Mouse (Mus musculus) T-helper 2 cell (primary cell): Measurements from ENCODE around the gene Itpkb.

Source experiments
- in situ Hi-C: fragments of 300-600 bp; cut with MboI, MseI; formaldehyde crosslinking; loops from one replicate; pipeline ENCODE4 v1.15.1; 2025; ENCODE audit warnings: high pct_unique_total_duplicates

The Itpkb gene

GRCm38 (mm10) chr1:180313517-180314440 lies 16.5 kb upstream of the Itpkb start:
- in situ Hi-C loops = loop anchor here (5.0 kb wide), 1 partner anchor 41 kb away; no protein-coding TSS in a partner anchor

- in situ Hi-C loops = loop anchor here (5.0 kb wide), 1 partner anchor 42 kb away; no protein-coding TSS in a partner anchor
Observed at GRCm38 (mm10) chr1:180314641-180315040, 15.6 kb upstream of the Itpkb start.

- in situ Hi-C loops = no loop called here
Observed at GRCm38 (mm10) chr1:180315127-180315526, 15.2 kb upstream of the Itpkb start.

GRCm38 (mm10) chr1:180317450-180317849 lies 12.8 kb upstream of the Itpkb start:
- in situ Hi-C loops = no loop called here

- in situ Hi-C loops = no loop called here
Observed at GRCm38 (mm10) chr1:180318407-180318806, 11.9 kb upstream of the Itpkb start.

- in situ Hi-C loops = no loop called here
Observed at GRCm38 (mm10) chr1:180319895-180320294, 10.4 kb upstream of the Itpkb start.

GRCm38 (mm10) chr1:180322896-180323295 lies 7.4 kb upstream of the Itpkb start:
- in situ Hi-C loops = no loop called here

- in situ Hi-C loops = no loop called here
Observed at GRCm38 (mm10) chr1:180323491-180323890, 6.8 kb upstream of the Itpkb start.

GRCm38 (mm10) chr1:180324271-180324670 lies 6.0 kb upstream of the Itpkb start:
- in situ Hi-C loops = no loop called here

- in situ Hi-C loops = loop anchor here (25.0 kb wide), 1 partner anchor 1792 kb away; the partner anchor contains the start of gene Kif26b
Observed at GRCm38 (mm10) chr1:180328794-180329665, 1.3 kb upstream of the Itpkb start.

- in situ Hi-C loops = loop anchor here (5.0 to 25.0 kb wide), 2 partner anchors 78 to 1792 kb away; partner anchors contain the start of gene Kif26b
Observed at GRCm38 (mm10) chr1:180329706-180330105, 579 bp upstream of the Itpkb start.

GRCm38 (mm10) chr1:180330707-180331545 lies 641 bp downstream of the Itpkb start:
- in situ Hi-C loops = loop anchor here (5.0 to 25.0 kb wide), 2 partner anchors 76 to 1794 kb away; partner anchors contain the start of gene Kif26b

- in situ Hi-C loops = loop anchor here (5.0 to 25.0 kb wide), 2 partner anchors 76 to 1794 kb away; partner anchors contain the start of gene Kif26b
Observed at GRCm38 (mm10) chr1:180331546-180332075, 1.3 kb downstream of the Itpkb start.

GRCm38 (mm10) chr1:180332076-180332927 lies 2.0 kb downstream of the Itpkb start:
- in situ Hi-C loops = loop anchor here (5.0 to 25.0 kb wide), 2 partner anchors 75 to 1795 kb away; partner anchors contain the start of gene Kif26b

- in situ Hi-C loops = loop anchor here (5.0 to 25.0 kb wide), 2 partner anchors 74 to 1796 kb away; partner anchors contain the start of gene Kif26b
Observed at GRCm38 (mm10) chr1:180332928-180333440, 2.7 kb downstream of the Itpkb start.

GRCm38 (mm10) chr1:180333588-180333987 lies 3.3 kb downstream of the Itpkb start:
- in situ Hi-C loops = loop anchor here (5.0 to 25.0 kb wide), 2 partner anchors 74 to 1796 kb away; partner anchors contain the start of gene Kif26b

GRCm38 (mm10) chr1:180334541-180334940 lies 4.3 kb downstream of the Itpkb start:
- in situ Hi-C loops = loop anchor here (5.0 to 25.0 kb wide), 2 partner anchors 73 to 1797 kb away; partner anchors contain the start of gene Kif26b

GRCm38 (mm10) chr1:180335513-180336375 lies 5.5 kb downstream of the Itpkb start:
- in situ Hi-C loops = loop anchor here (25.0 kb wide), 1 partner anchor 1798 kb away; the partner anchor contains the start of gene Kif26b
